Mouse (Mus musculus) liver, postnatal 0 days (tissue): Measurements from ENCODE around the gene Slc26a10. TPM values are rescaled to one million over a fixed set of nuclear protein-coding genes. Genes with fewer than 3 reads are reported as not detected.
A peak's percentile ranks its signal among the peaks of the same experiment; 100 is the strongest.

ENCODE experiments used
- ATAC-seq: fragments of 200-750 bp; cut with Nextera tagmentation; 2 replicates; pipeline ENCODE4 v1.8.0; 2017; ENCODE audit warnings: mild to moderate bottlenecking, moderate library complexity
- DNase-seq: peaks from one replicate; pipeline ENCODE4 v3.0.0-alpha.2; 2016
- H3K27ac ChIP-seq: fragments of 300-500 bp; sonication (generic); 2 replicates; pipeline ENCODE4 v1.5.1; 2014; ENCODE audit warnings: antibody characterized with exemption, moderate library complexity, mild to moderate bottlenecking, low read depth
- H3K27me3 ChIP-seq: fragments of 300-500 bp; sonication (generic); 2 replicates; pipeline ENCODE4 v1.6.1; 2014; ENCODE audit warnings: low read length, control low read depth, mixed read lengths; ENCODE audit not compliant: insufficient read depth
- H3K36me3 ChIP-seq: fragments of 300-500 bp; sonication (generic); replicated peaks from 2 replicates; pipeline ENCODE4 v1.6.1; 2014; ENCODE audit warnings: mild to moderate bottlenecking, control low read depth, low read length, moderate library complexity, mixed read lengths; ENCODE audit not compliant: insufficient read depth
- H3K4me1 ChIP-seq: fragments of 300-500 bp; sonication (generic); 2 replicates; pipeline ENCODE4 v1.6.1; 2014; ENCODE audit warnings: antibody characterized with exemption, mild to moderate bottlenecking, control low read depth; ENCODE audit not compliant: insufficient read depth
- H3K4me2 ChIP-seq: fragments of 300-500 bp; sonication (generic); 2 replicates; pipeline ENCODE4 v1.6.1; 2014; ENCODE audit warnings: low read depth, mild to moderate bottlenecking, low read length, moderate library complexity, mixed read lengths
- H3K4me3 ChIP-seq: fragments of 300-500 bp; sonication (generic); 2 replicates; pipeline ENCODE4 v1.5.1; 2014; ENCODE audit warnings: low read depth, low read length
- H3K9ac ChIP-seq: fragments of 300-500 bp; sonication (generic); replicated peaks from 2 replicates; pipeline ENCODE4 v1.6.1; 2014; ENCODE audit warnings: mild to moderate bottlenecking, moderate library complexity
- H3K9me3 ChIP-seq: fragments of 300-500 bp; sonication (generic); 2 replicates; pipeline ENCODE4 v1.6.1; 2016; ENCODE audit warnings: mild to moderate bottlenecking, control low read depth, low read length, mixed read lengths
- CTCF ChIP-seq: sonication (generic); IDR thresholded peaks from 2 replicates; pipeline ENCODE4 v1.5.1; 2016; ENCODE audit warnings: antibody characterized with exemption, low read depth
- EP300 ChIP-seq: IDR thresholded peaks from 2 replicates; pipeline ENCODE4 v1.6.1; 2016; ENCODE audit warnings: antibody characterized with exemption, low read depth, mild to moderate bottlenecking
- WGBS: fragments of 180-500 bp; shearing (Covaris S2); extraction: QIAGEN DNeasy Blood & Tissue Kit; methylation state at CpG from one replicate; pipeline ENCODE4 v1.1.7; 2014; ENCODE audit not compliant: insufficient replicate concordance; 5-methylcytosine and 5-hydroxymethylcytosine counted together
- polyA plus RNA-seq: library from polyadenylated mRNA; unstranded; fragments of >200 nt; fragmentation: Nextera tagmentation; extraction: Ambion mirVana; gene quantifications from 2 replicates; pipeline ENCODE4 v1.2.1, GENCODE M21; 2015

The Slc26a10 gene
- polyA plus RNA-seq, 1 experiment from 2014 or later = 2.0 TPM

DNA sequence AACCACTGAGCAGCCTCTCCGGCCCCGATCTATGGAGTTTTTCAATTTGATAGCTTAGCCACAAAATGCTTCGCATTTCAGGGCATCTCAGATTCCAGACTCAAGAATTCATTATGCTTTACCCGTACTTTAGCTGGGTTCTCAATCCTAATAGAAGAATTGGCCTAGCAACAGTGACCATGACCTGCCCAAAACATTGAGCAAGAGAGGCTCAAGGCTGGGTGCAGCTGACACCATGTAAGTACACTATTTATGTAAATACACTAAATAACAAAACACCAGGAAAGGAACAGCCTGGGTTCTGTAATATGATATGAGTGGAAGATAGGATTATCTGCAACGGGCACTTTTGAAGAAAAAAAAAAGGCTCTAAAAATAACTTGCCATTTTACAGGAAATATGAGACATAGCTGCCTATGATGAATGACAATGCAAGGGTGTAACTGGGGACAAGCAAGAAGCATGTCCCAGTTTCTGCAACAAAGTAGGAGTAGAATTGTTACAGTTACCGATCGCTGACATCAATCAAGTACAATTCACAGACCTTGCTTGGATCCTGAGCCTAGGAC lies 52.6 kb downstream of the Slc26a10 start:
- TF ChIP-seq CTCF (no peak), EP300 (peak; percentile 42; the same call in 1 of the 2 replicates)
- Histone ChIP-seq H3K4me3 (no peak overlapping the region), H3K36me3 (no peaks in the 10 kb centered on the region), H3K27me3 (no peaks in the 10 kb centered on the region), H3K4me1 (peaks cover 35% of the 10 kb centered on the region), H3K9ac (no peak overlapping the region), H3K4me2 (no peak overlapping the region), H3K9me3 (no peaks in the 10 kb centered on the region), H3K27ac (no peak overlapping the region)
- 47% methylated on average over 7 of the region's 7 CpGs for WGBS
- ATAC-seq (no peak), DNase-seq (no peak)

DNA sequence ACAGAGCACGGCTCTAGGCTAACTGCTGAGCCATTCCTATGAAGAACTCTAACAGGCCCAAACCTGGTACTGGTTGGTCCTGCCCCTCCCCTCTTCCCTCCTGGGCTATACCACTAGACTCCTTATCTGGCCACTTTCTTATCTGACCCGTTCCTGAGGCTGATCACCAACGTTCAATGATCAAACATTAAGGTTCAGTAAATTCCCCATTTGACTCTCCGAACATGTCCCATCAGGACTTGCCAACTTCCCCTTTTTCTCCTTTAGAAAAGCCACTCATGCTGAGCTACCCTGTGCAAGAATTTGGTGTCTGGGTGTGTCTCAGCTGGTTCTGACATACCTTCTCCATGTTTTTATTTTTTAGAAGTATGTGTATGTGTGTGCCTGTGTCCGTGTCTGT lies 53.9 kb downstream of the Slc26a10 start:
- TF ChIP-seq CTCF (no peak), EP300 (peak; percentile 36)
- Histone ChIP-seq H3K36me3 (no peaks in the 10 kb centered on the region), H3K27ac (peak overlapping the region; percentile 45; the same call in 1 of the 2 replicates), H3K9ac (no peak overlapping the region), H3K4me3 (no peak overlapping the region), H3K9me3 (no peaks in the 10 kb centered on the region), H3K4me1 (peaks cover 40% of the 10 kb centered on the region), H3K4me2 (no peak overlapping the region), H3K27me3 (no peaks in the 10 kb centered on the region)
- DNase-seq = no peak
- WGBS = 32% methylated on average over 5 of the region's 5 CpGs
- no peak for ATAC-seq

DNA sequence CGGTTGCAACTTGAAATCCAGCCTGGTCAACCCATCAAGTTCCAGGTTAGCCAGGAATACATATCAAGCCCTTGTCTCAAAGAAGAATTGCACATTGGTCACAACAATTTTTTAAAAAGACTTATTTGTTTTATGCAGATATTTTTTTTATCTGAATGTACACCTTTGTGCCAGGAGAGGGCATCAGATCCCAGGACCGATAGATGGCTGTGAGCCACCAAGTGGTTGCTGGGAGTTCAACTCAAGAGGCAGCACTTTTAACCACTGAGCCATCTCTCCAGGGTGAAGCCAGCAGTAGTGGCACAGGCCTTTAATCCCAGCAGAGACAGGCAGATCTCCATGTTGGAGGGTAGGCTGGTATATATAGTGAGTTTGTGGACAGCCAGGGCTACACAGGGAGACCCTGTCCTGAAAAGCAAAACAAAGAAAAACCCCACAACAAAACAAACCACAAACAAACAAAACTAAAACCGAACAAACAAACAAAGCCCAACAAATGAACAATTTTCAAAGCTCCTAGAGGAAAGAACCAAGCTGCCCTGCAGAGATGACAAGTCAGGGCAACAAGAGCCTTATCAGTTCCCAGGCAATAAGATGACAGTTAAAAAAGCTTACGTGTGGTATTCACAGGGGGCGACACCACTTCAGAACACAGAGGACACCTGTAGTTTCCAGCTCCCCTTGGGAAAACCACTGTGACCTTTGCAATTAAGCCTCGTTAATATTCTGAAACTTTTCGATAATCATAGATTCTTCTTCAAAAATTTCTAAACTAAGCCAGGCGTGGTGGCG lies 55.0 kb downstream of the Slc26a10 start:
- peak; percentile 37 for DNase-seq
- H3K4me1 ChIP-seq = peaks cover 40% of the 10 kb centered on the region
- H3K9me3 ChIP-seq = no peaks in the 10 kb centered on the region
- H3K9ac ChIP-seq = no peak overlapping the region
- WGBS = 50% methylated on average over 9 of the region's 9 CpGs
- no peak overlapping the region for H3K4me3 ChIP-seq
- no peaks in the 10 kb centered on the region for H3K36me3 ChIP-seq
- no peak overlapping the region for H3K4me2 ChIP-seq
- TF ChIP-seq EP300 = peak; percentile 55; the same call in 1 of the 2 replicates
- peak; percentile 72 for TF ChIP-seq CTCF
- H3K27ac ChIP-seq = peak overlapping the region; percentile 62
- ATAC-seq = no peak
- no peaks in the 10 kb centered on the region for H3K27me3 ChIP-seq

DNA sequence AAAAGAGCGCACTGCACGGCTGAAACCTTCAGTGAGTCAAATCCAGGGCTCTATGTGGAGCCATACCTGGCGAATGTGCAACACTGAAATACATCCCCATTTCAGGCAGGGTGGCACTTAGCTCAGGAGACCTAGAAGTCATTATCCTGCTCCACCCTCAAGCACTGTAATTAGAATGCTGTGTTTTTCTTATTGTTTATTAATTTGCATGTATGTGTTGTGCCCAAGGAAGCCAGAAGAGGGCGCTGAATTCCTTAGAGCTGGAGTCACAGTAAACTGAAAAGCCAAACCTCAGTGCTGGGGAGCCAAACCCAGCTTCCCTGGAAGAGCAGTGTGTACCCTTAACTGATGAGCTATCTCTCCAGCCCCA lies 57.0 kb downstream of the Slc26a10 start:
- H3K9me3 ChIP-seq = no peaks in the 10 kb centered on the region
- peak overlapping the region; percentile 66; the same call in 1 of the 2 replicates for H3K27ac ChIP-seq
- DNase-seq (peak; percentile 78), ATAC-seq (no peak)
- H3K36me3 ChIP-seq = peaks cover 12% of the 10 kb centered on the region
- peaks cover 47% of the 10 kb centered on the region for H3K4me1 ChIP-seq
- 9% methylated on average over 4 of the region's 4 CpGs for WGBS
- peak overlapping the region; percentile 31 for H3K4me3 ChIP-seq
- peak overlapping the region; percentile 70 for H3K4me2 ChIP-seq
- H3K27me3 ChIP-seq = no peaks in the 10 kb centered on the region
- TF ChIP-seq EP300 = no peak
- TF ChIP-seq CTCF = peak; percentile 86
- H3K9ac ChIP-seq = peak overlapping the region; percentile 37; the same call in 1 of the 2 replicates

DNA sequence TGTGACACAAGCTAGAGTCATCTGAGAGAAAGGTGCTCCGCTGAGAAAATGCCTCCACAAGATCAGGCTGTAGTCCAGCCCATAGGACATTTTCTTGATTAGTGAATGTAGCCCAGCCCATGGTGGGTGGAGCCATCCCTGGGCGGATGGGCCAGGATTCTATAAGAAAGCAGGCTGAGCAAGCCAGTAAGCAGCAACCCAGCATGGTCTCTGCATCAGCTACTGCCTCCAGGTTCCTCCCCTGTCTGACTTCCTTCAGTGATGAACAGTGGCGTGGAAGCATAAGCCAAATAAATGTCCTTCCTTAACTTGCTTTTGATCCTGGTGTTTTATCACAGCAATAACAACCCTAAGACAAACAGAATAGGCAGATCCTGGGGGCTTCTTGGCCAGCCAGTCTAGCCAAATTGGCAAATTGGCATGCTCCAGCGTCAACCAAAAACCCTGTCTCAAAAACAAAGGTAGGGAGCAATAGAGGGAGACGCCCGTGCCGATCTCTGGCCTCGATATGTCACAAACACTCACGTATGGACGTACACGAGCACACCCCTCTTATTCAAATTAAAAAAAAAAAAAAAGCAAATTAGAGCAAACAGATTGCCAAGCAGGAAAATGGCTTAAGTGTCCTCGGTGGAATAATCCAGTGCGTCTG lies 57.5 kb downstream of the Slc26a10 start:
- Histone ChIP-seq H3K36me3 (peaks cover 14% of the 10 kb centered on the region), H3K9me3 (no peaks in the 10 kb centered on the region), H3K4me2 (peak overlapping the region; percentile 70), H3K4me3 (peak overlapping the region; percentile 31), H3K4me1 (peaks cover 43% of the 10 kb centered on the region), H3K27ac (peak overlapping the region; percentile 66; the same call in 1 of the 2 replicates), H3K9ac (peak overlapping the region; percentile 37; the same call in 1 of the 2 replicates), H3K27me3 (no peaks in the 10 kb centered on the region)
- 22% methylated on average over 13 of the region's 13 CpGs for WGBS
- TF ChIP-seq CTCF = no peak
- TF ChIP-seq EP300 = no peak
- ATAC-seq = peak; percentile 18; the same call in 1 of the 2 replicates
- peak; percentile 76 for DNase-seq

DNA sequence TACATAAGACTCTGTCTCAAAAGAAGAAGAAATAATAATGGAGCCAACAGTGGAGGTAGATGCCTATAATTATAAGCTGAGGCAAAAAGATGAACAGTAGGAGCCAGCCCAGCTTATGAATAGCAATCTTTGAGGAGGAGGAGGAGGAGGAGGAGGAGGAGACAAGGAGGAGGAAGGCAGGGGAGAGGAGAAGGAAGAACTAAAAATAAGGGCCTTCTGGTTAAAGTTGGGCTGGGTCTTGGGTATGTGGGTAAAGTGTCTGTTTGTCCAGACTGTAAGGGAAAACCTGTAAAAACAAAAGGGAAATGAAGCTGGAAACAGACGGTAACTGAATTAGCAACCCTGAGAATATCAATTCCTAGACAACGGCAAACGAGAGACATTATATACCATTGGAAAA lies 58.4 kb downstream of the Slc26a10 start:
- Histone ChIP-seq H3K4me3 (no peak overlapping the region), H3K27me3 (no peaks in the 10 kb centered on the region), H3K9ac (no peak overlapping the region), H3K36me3 (peaks cover 20% of the 10 kb centered on the region), H3K4me1 (peaks cover 37% of the 10 kb centered on the region), H3K4me2 (peak overlapping the region; percentile 70), H3K9me3 (no peaks in the 10 kb centered on the region), H3K27ac (peak overlapping the region; percentile 66; the same call in 1 of the 2 replicates)
- 76% methylated on average over 3 of the region's 3 CpGs for WGBS
- ATAC-seq (no peak), DNase-seq (no peak)
- TF ChIP-seq EP300 = no peak
- no peak for TF ChIP-seq CTCF

Other genes starting within 250 kb of the Slc26a10 start
- 10.7 and 11.4 TPM in 2 replicates for gene Ctdsp2, start 201.9 kb downstream of the Slc26a10 start, polyA plus RNA-seq
- 0.04 TPM in 1 of 2 replicates, not detected in the other for gene Avil, start 179.9 kb downstream of the Slc26a10 start, polyA plus RNA-seq
- gene Tsfm, start 149.8 kb downstream of the Slc26a10 start, polyA plus RNA-seq = 37.7 and 38.4 TPM in 2 replicates
- 14.9 and 15.0 TPM in 2 replicates for gene Mettl1, start 139.2 kb downstream of the Slc26a10 start, polyA plus RNA-seq
- gene Eef1akmt3, start 139.1 kb downstream of the Slc26a10 start, polyA plus RNA-seq = 0.05 and 0.07 TPM in 2 replicates
- not detected in 2 replicates for gene Cyp27b1, start 132.4 kb downstream of the Slc26a10 start, polyA plus RNA-seq
- 0.04 and 0.06 TPM in 2 replicates for gene March9, start 120.5 kb downstream of the Slc26a10 start, polyA plus RNA-seq
- 209 and 225 TPM in 2 replicates for gene Cdk4, start 117.1 kb downstream of the Slc26a10 start, polyA plus RNA-seq
- 224 and 230 TPM in 2 replicates for gene Tspan31, start 110.4 kb downstream of the Slc26a10 start, polyA plus RNA-seq
- 0.33 and 0.88 TPM in 2 replicates for gene Agap2, start 105.4 kb downstream of the Slc26a10 start, polyA plus RNA-seq
- 78.8 and 81.4 TPM in 2 replicates for gene Os9, start 59.5 kb downstream of the Slc26a10 start, polyA plus RNA-seq
- 27.2 and 32.2 TPM in 2 replicates for gene B4galnt1, start 15.4 kb downstream of the Slc26a10 start, polyA plus RNA-seq
- gene Arhgef25, start 9.4 kb upstream of the Slc26a10 start, polyA plus RNA-seq = 1.9 and 2.6 TPM in 2 replicates
- gene Dtx3, start 15.1 kb upstream of the Slc26a10 start, polyA plus RNA-seq = 8.8 and 8.9 TPM in 2 replicates
- gene Pip4k2c, start 30.9 kb upstream of the Slc26a10 start, polyA plus RNA-seq = 14.7 and 17.7 TPM in 2 replicates
- gene Kif5a, start 82.7 kb upstream of the Slc26a10 start, polyA plus RNA-seq = 0.06 TPM in 2 replicates
- gene Dctn2, start 85.7 kb upstream of the Slc26a10 start, polyA plus RNA-seq = 65.3 and 67.4 TPM in 2 replicates
- gene Mbd6, start 108.4 kb upstream of the Slc26a10 start, polyA plus RNA-seq = 5.3 and 5.7 TPM in 2 replicates
- 51.3 and 62.3 TPM in 2 replicates for gene Mars, start 131.1 kb upstream of the Slc26a10 start, polyA plus RNA-seq
- 13.5 and 14.8 TPM in 2 replicates for gene Arhgap9, start 141.3 kb upstream of the Slc26a10 start, polyA plus RNA-seq
- 0.04 TPM in 2 replicates for gene Gli1, start 161.3 kb upstream of the Slc26a10 start, polyA plus RNA-seq
- 18.4 and 29.0 TPM in 2 replicates for gene Inhbe, start 173.8 kb upstream of the Slc26a10 start, polyA plus RNA-seq
- 21.0 and 27.2 TPM in 2 replicates for gene Inhbc, start 189.8 kb upstream of the Slc26a10 start, polyA plus RNA-seq
- 16.6 and 17.3 TPM in 2 replicates for gene R3hdm2, start 199.7 kb upstream of the Slc26a10 start, polyA plus RNA-seq